Mouse (Mus musculus) telencephalon, adult 2 months (tissue): ENCODE results near the gene Prss56.

Experiments
- DNase-seq: peaks from one replicate; pipeline ENCODE4 v3.0.0-alpha.2; 2011; ENCODE audit warnings: low read depth, low spot score

Prss56 gene

DNA sequence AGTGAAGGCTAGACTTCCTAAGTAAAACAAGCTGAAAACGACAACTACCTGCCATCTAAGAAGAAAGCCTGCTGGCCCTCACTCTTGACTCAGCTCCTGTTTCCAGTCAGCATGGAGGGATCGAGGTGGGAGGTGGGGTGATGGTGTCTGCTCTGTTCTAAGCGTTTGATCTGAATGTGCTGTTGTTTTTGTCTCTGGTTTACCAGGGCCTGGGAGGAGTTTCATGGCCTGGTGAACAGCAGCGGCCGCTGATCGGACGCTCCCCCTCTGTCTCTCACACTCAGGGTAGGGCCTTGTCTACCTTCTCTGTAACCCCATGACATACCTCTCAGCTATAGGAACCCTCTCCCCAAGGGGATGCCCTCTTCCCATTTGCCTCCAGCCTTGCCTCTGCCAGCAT is 49.1 kb downstream of the Prss56 start:
- DNase-seq, result no peak
